Mouse (Mus musculus) kidney, adult 9 months (tissue): ENCODE measurements around the gene Gm11084.

Source experiments
- DNase-seq: peaks from one replicate; pipeline ENCODE4 v3.0.0; 2022

Gene Gm11084

GRCm38 (mm10) chr2:72924981-72925380 is 61.5 kb downstream of the Gm11084 start:
- DNase-seq: no peak
